Mouse (Mus musculus) midbrain, embryonic 13.5 days (tissue): ENCODE measurements at regions not wholly inside any gene's neighbourhood (a gene's known extent, or its start where the extent isn't known, plus 50 kb on each side); places are given as distances from the start of the nearest gene placed in this dataset.

ENCODE experiments used
- ATAC-seq: fragments of 200-750 bp; cut with Nextera tagmentation; 2 replicates; pipeline ENCODE4 v1.8.0; 2017; ENCODE audit warnings: mild to moderate bottlenecking, moderate TSS enrichment, moderate library complexity
- H3K27ac ChIP-seq: fragments of 300-500 bp; sonication (generic); 2 replicates; pipeline ENCODE4 v1.5.1; 2015; ENCODE audit warnings: inconsistent platforms, mild to moderate bottlenecking, moderate library complexity
- H3K27me3 ChIP-seq: fragments of 300-500 bp; sonication (generic); 2 replicates; pipeline ENCODE4 v1.6.1; 2015; ENCODE audit warnings: mild to moderate bottlenecking, inconsistent platforms
- H3K36me3 ChIP-seq: fragments of 300-500 bp; sonication (generic); 2 replicates; pipeline ENCODE4 v1.6.1; 2015; ENCODE audit warnings: mild to moderate bottlenecking, inconsistent platforms
- H3K4me1 ChIP-seq: fragments of 300-500 bp; sonication (generic); replicated peaks from 2 replicates; pipeline ENCODE4 v1.6.1; 2015; ENCODE audit warnings: inconsistent platforms
- H3K4me2 ChIP-seq: fragments of 300-500 bp; sonication (generic); replicated peaks from 2 replicates; pipeline ENCODE4 v1.6.1; 2015; ENCODE audit warnings: moderate library complexity, mild to moderate bottlenecking, inconsistent platforms
- H3K4me3 ChIP-seq: fragments of 300-500 bp; sonication (generic); replicated peaks from 2 replicates; pipeline ENCODE4 v1.5.1; 2015; ENCODE audit warnings: mild to moderate bottlenecking, inconsistent platforms
- H3K9ac ChIP-seq: fragments of 300-500 bp; sonication (generic); replicated peaks from 2 replicates; pipeline ENCODE4 v1.6.1; 2015; ENCODE audit warnings: mild to moderate bottlenecking, inconsistent platforms
- H3K9me3 ChIP-seq: fragments of 300-500 bp; sonication (generic); 2 replicates; pipeline ENCODE4 v1.6.1; 2016; ENCODE audit warnings: mild to moderate bottlenecking, inconsistent platforms
- WGBS: fragments of 180-500 bp; shearing (Covaris S2); methylation state at CpG from one replicate; pipeline ENCODE4 v1.1.7; 2015; 5-methylcytosine and 5-hydroxymethylcytosine counted together

DNA sequence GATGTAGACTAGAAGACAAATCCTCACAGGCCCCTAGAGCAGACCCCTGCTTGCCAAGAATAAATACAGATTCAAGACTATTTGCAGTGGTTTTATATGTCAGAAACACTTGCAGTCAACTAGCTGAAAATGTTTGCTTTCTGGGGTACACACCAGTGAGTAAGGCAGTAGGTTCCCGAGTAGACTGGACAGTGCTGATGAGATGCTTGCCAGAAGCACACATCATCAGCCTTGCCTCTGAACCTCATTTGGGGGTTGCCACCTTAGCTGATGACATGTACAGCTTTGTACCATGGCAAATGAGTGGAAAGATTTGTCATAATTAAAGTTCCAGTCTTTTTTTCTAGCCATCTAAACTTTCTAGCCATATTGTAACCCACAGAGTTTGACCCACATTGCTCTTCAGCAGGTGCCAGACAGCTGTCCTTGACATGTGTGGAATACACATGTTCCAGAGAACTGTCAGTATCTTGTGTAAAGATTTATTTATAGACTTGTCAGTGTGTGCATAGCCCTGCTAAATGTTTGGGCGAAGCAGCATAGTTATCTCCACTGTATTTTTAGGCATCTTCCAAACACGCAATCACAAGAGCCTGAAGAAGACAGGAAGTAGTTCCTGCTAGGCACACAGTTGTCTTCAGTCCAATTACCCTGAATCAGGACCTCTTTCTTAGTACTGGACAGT lies 334.5 kb upstream of the 4930452B06Rik start:
- 0 out of 2 replicates have a peak overlapping the region, but pooled peaks have one; percentile 39 for H3K27ac ChIP-seq
- no peaks in the 10 kb centered on the region for H3K9me3 ChIP-seq
- 76% methylated on average over 3 of the region's 3 CpGs for WGBS
- H3K4me2 ChIP-seq: no peak overlapping the region
- H3K9ac ChIP-seq: no peak overlapping the region
- peaks cover 7% of the 10 kb centered on the region; the same call in 1 of the 2 replicates for H3K4me1 ChIP-seq
- H3K36me3 ChIP-seq: no peaks in the 10 kb centered on the region
- ATAC-seq: peak; percentile 50; the same call in 1 of the 2 replicates
- no peaks in the 10 kb centered on the region for H3K27me3 ChIP-seq
- H3K4me3 ChIP-seq: no peak overlapping the region

DNA sequence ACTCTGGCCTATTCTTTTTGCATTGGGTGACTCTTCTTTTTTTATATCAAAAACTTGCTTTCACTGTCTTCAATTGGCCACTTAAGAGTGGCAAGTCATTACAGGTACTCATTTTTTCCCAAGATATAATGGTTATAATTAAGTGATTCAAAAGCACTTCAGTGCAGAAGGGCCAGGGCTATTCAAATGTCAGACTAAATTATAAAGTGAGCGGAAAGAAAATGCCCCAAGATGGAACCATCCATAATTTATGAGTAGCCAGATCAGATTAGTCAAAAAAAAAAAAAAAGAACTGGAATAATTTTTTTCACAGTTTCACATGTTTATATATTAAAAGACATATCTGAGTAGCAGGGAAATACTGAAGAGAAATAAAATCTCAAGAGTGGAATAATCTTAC lies 333.8 kb upstream of the 4930452B06Rik start:
- Histone ChIP-seq H3K27ac (no peak overlapping the region), H3K9ac (no peak overlapping the region), H3K4me3 (no peak overlapping the region), H3K4me2 (no peak overlapping the region), H3K9me3 (no peaks in the 10 kb centered on the region), H3K36me3 (no peaks in the 10 kb centered on the region), H3K4me1 (peaks cover 7% of the 10 kb centered on the region; the same call in 1 of the 2 replicates), H3K27me3 (no peaks in the 10 kb centered on the region)
- 31% methylated on average over 1 of the region's 1 CpGs for WGBS
- ATAC-seq: peak; percentile 58; the same call in 1 of the 2 replicates

DNA sequence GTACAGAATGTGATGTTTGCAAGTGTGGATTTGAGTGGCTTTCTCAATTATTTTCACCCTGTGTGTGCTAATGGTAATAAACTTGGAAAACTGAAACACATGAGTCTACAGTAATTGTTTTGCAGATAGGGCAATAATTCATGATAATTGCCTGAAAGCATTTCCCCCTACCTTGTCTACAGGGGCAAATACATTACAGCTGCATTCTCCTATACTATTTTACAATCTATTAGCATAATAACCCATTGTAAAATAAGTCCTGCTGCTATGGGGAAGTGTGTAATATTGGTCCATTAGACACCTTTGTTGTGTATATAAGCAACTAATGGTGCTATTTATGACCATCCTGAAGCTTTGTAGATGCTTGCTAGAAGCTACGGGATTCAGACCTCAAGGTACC lies 327.4 kb upstream of the 4930452B06Rik start:
- no peaks in the 10 kb centered on the region for H3K36me3 ChIP-seq
- no peak overlapping the region for H3K4me2 ChIP-seq
- no peak overlapping the region for H3K4me3 ChIP-seq
- no peak for ATAC-seq
- WGBS: 89% methylated on average over 1 of the region's 1 CpGs
- no peak overlapping the region for H3K9ac ChIP-seq
- H3K27ac ChIP-seq: no peak overlapping the region
- H3K4me1 ChIP-seq: no peaks in the 10 kb centered on the region
- no peaks in the 10 kb centered on the region for H3K9me3 ChIP-seq
- no peaks in the 10 kb centered on the region for H3K27me3 ChIP-seq

DNA sequence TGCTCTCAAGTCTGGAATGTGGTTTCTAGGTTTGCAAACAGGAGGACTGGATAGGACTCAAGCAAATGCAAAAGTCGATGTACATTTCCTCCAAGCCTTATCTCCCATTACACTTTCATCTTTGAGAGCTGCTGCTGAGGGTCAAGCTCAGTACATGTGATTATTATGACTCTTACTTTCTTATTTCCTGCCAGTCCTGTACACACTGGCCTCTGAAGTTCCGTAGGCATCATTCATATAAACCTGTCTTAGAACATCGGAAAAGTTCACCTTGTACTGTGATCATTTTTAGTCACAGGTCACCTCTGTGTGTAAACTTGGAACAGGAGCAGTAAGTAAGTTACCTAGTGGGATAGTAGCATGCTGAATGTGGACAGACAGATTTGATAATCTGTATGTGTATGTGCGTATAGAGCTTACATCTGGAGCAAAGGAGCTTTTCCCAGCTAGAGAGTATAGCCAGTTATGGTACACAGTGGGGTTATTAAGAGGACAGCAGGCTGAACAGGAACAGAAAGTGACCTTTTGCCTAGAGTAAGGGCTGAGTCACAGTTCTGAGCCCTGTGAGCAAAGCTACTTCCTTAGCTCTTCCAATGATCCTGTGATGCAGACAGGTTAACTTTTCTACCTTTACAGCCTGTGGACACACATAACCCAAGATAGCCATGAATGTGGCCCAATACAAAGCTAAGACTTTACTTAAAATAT lies 319.2 kb upstream of the 4930452B06Rik start:
- no peak for ATAC-seq
- no peak overlapping the region for H3K27ac ChIP-seq
- H3K4me2 ChIP-seq: no peak overlapping the region
- no peaks in the 10 kb centered on the region for H3K9me3 ChIP-seq
- H3K4me1 ChIP-seq: no peaks in the 10 kb centered on the region
- no peaks in the 10 kb centered on the region for H3K36me3 ChIP-seq
- H3K9ac ChIP-seq: no peak overlapping the region
- H3K27me3 ChIP-seq: no peaks in the 10 kb centered on the region
- H3K4me3 ChIP-seq: no peak overlapping the region
- WGBS: 96% methylated on average over 4 of the region's 4 CpGs

DNA sequence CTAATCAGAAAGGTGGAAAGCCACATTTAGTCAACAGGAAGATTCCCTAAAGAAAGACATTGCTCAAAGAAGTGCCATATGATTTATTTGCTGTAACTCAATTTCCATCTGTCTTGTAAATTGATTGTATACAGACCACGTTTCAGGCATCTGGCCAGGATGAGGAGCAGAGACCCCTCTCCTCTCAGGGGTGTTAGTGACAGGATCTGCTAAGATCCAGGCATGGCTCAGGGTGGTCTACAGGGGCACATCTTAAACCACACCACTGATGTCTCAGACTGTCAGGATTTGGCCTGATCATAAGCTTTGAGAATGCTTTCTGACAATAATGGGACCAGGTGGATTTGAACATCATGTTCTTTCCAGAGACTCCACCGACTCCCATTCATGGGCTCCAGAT lies 295.5 kb upstream of the 4930452B06Rik start:
- Histone ChIP-seq H3K4me3 (no peak overlapping the region), H3K4me2 (no peak overlapping the region), H3K27me3 (no peaks in the 10 kb centered on the region), H3K27ac (no peak overlapping the region), H3K36me3 (no peaks in the 10 kb centered on the region), H3K4me1 (no peaks in the 10 kb centered on the region), H3K9ac (no peak overlapping the region), H3K9me3 (no peaks in the 10 kb centered on the region)
- WGBS: 60% methylated on average over 2 of the region's 2 CpGs
- ATAC-seq: no peak

DNA sequence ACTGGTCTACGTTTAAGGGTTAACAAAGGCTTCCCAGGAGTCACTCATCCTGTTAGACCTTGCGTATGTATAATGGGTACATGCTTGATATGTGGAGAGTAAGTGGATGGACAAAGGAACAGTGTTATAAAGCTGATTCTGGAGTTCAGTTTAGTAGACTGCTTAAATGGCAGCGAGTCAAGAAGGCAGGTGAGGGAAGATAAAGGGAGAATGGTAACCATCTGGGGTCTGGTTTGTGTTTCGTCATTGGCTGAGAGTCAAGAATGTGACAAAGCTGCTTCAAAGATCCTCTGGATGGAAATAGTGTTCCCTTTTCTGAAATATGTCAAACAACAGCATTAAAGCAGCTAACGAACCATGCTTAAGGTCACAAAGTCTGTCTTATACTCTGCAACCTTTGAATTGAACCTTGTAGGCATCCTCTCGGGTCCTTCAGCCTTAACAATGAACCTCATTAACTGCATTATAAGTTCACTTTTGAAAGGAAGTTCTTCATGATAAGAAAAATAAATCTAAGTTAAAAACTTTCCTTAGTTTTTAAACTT lies 286.9 kb upstream of the 4930452B06Rik start:
- no peak overlapping the region for H3K27ac ChIP-seq

DNA sequence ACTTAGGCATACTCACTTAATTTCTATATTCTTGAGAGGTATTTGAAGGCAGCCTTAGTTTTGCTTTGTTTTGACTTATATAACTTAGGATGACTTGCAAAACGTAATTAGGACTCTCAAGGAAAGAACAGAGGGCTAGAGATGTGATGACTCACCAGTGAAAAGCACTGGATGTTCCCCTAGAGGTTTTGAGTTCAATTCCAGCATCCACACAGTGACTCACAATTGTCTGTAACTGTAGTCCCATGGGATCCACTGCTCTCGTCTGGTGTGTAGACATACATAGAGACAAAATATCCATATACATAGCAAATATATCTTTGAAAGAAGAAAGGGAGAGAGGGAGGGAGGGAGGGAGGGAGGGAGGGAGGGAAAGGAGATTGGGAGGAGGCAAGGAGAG lies 282.7 kb upstream of the 4930452B06Rik start:
- H3K27me3 ChIP-seq: no peaks in the 10 kb centered on the region
- H3K9ac ChIP-seq: no peak overlapping the region
- no peaks in the 10 kb centered on the region for H3K9me3 ChIP-seq
- H3K36me3 ChIP-seq: no peaks in the 10 kb centered on the region
- no peak for ATAC-seq
- 62% methylated on average over 2 of the region's 2 CpGs for WGBS
- no peak overlapping the region for H3K4me3 ChIP-seq
- H3K4me2 ChIP-seq: no peak overlapping the region
- no peak overlapping the region for H3K27ac ChIP-seq
- H3K4me1 ChIP-seq: no peaks in the 10 kb centered on the region

More for the DNA sequence above, 286.9 kb upstream of the 4930452B06Rik start:
- Histone ChIP-seq H3K9me3 (no peaks in the 10 kb centered on the region), H3K4me3 (no peak overlapping the region), H3K9ac (no peak overlapping the region), H3K4me2 (no peak overlapping the region), H3K4me1 (no peaks in the 10 kb centered on the region), H3K27me3 (no peaks in the 10 kb centered on the region), H3K36me3 (no peaks in the 10 kb centered on the region)
- ATAC-seq: no peak
- WGBS: 60% methylated on average over 6 of the region's 6 CpGs

DNA sequence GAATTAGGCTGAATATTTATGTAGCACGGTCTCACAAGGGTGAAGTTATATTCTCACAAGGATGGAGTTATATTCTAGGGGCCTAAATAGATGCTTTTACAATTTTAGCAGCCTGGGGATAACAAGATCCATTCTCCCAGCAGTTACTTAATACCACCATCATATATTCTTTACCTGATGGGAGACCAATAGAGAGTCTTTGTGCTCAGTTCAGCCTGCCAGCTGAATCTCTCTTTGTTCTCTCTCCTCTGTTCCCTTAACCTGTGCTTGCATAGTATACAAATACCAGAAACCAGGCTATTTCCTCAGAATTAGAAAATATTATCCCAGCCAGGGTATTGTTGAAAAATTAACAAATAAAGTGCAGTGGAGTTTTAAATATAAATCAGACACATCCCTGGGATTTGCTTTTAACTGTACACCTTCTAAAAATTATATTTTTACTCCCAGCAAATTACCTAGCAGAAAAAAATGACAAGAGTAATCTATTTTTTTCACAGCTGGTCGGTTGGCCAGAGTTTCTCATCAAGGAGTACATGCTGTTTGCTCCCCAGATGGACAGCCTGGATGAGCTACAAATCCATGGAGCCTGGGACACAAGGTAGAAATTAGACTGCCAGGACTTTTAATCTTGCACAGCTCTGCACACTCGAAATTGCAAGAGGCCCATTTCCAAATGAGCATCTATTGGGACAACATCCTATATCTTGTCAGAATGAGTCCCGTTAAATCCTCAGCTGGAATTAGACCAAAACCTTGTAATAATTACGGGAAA lies 281.0 kb upstream of the 4930452B06Rik start:
- WGBS: 74% methylated on average over 5 of the region's 5 CpGs
- H3K27ac ChIP-seq: no peak overlapping the region
- ATAC-seq: no peak
- H3K9ac ChIP-seq: no peak overlapping the region
- no peak overlapping the region for H3K4me2 ChIP-seq
- no peaks in the 10 kb centered on the region for H3K4me1 ChIP-seq
- no peak overlapping the region for H3K4me3 ChIP-seq
- H3K9me3 ChIP-seq: no peaks in the 10 kb centered on the region
- H3K36me3 ChIP-seq: no peaks in the 10 kb centered on the region
- no peaks in the 10 kb centered on the region for H3K27me3 ChIP-seq

DNA sequence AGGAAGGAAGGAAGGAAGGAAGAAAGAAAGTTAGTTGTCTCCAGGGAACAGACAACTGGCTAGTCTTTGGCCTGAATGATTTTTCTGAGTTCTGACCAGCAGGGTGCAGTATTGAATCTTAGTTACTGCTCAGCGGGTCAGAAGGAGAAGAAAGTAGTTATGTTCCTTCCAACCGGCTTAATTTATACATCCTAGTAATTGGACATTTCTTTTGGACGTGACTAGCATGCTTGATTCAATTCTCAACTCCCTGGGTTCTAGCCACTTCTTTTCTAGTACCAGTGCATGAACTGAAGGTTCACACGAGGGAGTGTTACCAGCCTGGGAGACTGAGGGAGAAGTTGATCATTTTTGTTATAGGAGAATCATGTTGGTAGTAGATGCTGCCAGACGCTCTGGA lies 269.1 kb upstream of the 4930452B06Rik start:
- Histone ChIP-seq H3K9me3 (no peaks in the 10 kb centered on the region), H3K4me2 (no peak overlapping the region), H3K27ac (no peak overlapping the region), H3K27me3 (no peaks in the 10 kb centered on the region), H3K9ac (no peak overlapping the region), H3K4me3 (no peak overlapping the region), H3K4me1 (no peaks in the 10 kb centered on the region), H3K36me3 (no peaks in the 10 kb centered on the region)
- 32% methylated on average over 5 of the region's 5 CpGs for WGBS
- ATAC-seq: 0 out of 2 replicates have a peak, but pooled peaks have one; percentile 56
